Mouse (Mus musculus): ENCODE data around the gene Psap. TPM values are rescaled to one million over a fixed set of nuclear protein-coding genes. Genes with fewer than 3 reads are reported as not detected.
A peak's percentile ranks its signal among the peaks of the same experiment; 100 is the strongest.
"Not testable (repeated sequence)": the region's sequence is repeated elsewhere in the genome, so short reads cannot be mapped to it uniquely, and the experiment has no call there.

Gene Psap
- total RNA-seq, 1 experiment = 365 TPM

GRCm38 (mm10) chr10:60234006-60234405 lies 43.4 kb upstream of the Psap start:
- peaks cover 4 to 21% of the 10 kb centered on the region in 2 experiments; a peak in 3 of 4 replicates for H3K4me1 ChIP-seq (ENCODE audit: control insufficient read depth in 2 of 2, insufficient read depth in 2 of 2, low read length in 2 of 2, poor library complexity in 1 of 2)
- in situ Hi-C loops (cut with MboI; ENCODE audit: low sequenced_read_pairs in 2 of 2, unreplicated experiment in 2 of 2) = no loop called here
- no peak overlapping the region for H3K4me3 ChIP-seq (ENCODE audit: insufficient read depth in 1 of 2, low read depth in 1 of 2, low read length in 2 of 2, poor library complexity in 1 of 2, severe bottlenecking in 1 of 2)
- TF ChIP-seq ZC3H11A (IDR thresholded peaks at IDR 0.05; ENCODE audit: borderline replicate concordance, low read depth, low read length) = no peak
- H3K9me3 ChIP-seq (ENCODE audit: control insufficient read depth, insufficient read depth, low read depth, low read length) = no peaks in the 10 kb centered on the region
- no peak overlapping the region for H3K9ac ChIP-seq (ENCODE audit: insufficient read depth, low read depth, low read length, poor library complexity, severe bottlenecking)
- H3K36me3 ChIP-seq (ENCODE audit: control insufficient read depth, insufficient read depth, low read length, poor library complexity, severe bottlenecking) = peaks cover 3% of the 10 kb centered on the region
- H3K27ac ChIP-seq (ENCODE audit: insufficient read depth, low read depth, low read length, poor library complexity, severe bottlenecking) = no peak overlapping the region
- no peak for DNase-seq (ENCODE audit: low read depth, low spot score)

GRCm38 (mm10) chr10:60235876-60236275 lies 41.6 kb upstream of the Psap start:
- in situ Hi-C loops (cut with MboI; ENCODE audit: low sequenced_read_pairs in 2 of 2, unreplicated experiment in 2 of 2) = loop anchor here in 1 of 2 experiments (5.0 kb wide), 1 partner anchor 79 kb away; no protein-coding TSS in a partner anchor
- H3K9ac ChIP-seq (ENCODE audit: insufficient read depth, low read depth, low read length, poor library complexity, severe bottlenecking); DNase-seq (ENCODE audit: low read depth, low spot score); H3K36me3 ChIP-seq (ENCODE audit: control insufficient read depth, insufficient read depth, low read length, poor library complexity, severe bottlenecking); H3K4me3 ChIP-seq (ENCODE audit: insufficient read depth in 1 of 2, low read depth in 1 of 2, low read length in 2 of 2, poor library complexity in 1 of 2, severe bottlenecking in 1 of 2); H3K9me3 ChIP-seq (ENCODE audit: control insufficient read depth, insufficient read depth, low read depth, low read length); H3K27ac ChIP-seq (ENCODE audit: insufficient read depth, low read depth, low read length, poor library complexity, severe bottlenecking): not testable (repeated sequence)
- peaks cover 3 to 15% of the 10 kb centered on the region in 2 experiments; a peak in 3 of 4 replicates for H3K4me1 ChIP-seq (ENCODE audit: control insufficient read depth in 2 of 2, insufficient read depth in 2 of 2, low read length in 2 of 2, poor library complexity in 1 of 2)

GRCm38 (mm10) chr10:60237475-60238154 lies 39.8 kb upstream of the Psap start:
- DNase-seq (ENCODE audit: low read depth, low spot score) = peak; percentile 60
- in situ Hi-C loops (cut with MboI; ENCODE audit: low sequenced_read_pairs in 2 of 2, unreplicated experiment in 2 of 2) = loop anchor here in 1 of 2 experiments (5.0 kb wide), 1 partner anchor 80 kb away; no protein-coding TSS in a partner anchor
- H3K9me3 ChIP-seq (ENCODE audit: control insufficient read depth, insufficient read depth, low read depth, low read length) = no peaks in the 10 kb centered on the region
- no peak overlapping the region for H3K4me3 ChIP-seq (ENCODE audit: insufficient read depth in 1 of 2, low read depth in 1 of 2, low read length in 2 of 2, poor library complexity in 1 of 2, severe bottlenecking in 1 of 2)
- no peak overlapping the region for H3K27ac ChIP-seq (ENCODE audit: insufficient read depth, low read depth, low read length, poor library complexity, severe bottlenecking)
- no peak overlapping the region for H3K9ac ChIP-seq (ENCODE audit: insufficient read depth, low read depth, low read length, poor library complexity, severe bottlenecking)
- H3K36me3 ChIP-seq (ENCODE audit: control insufficient read depth, insufficient read depth, low read length, poor library complexity, severe bottlenecking) = peaks cover 3% of the 10 kb centered on the region
- peaks cover 2 to 11% of the 10 kb centered on the region in 2 experiments; a peak in 1 of 4 replicates for H3K4me1 ChIP-seq (ENCODE audit: control insufficient read depth in 2 of 2, insufficient read depth in 2 of 2, low read length in 2 of 2, poor library complexity in 1 of 2)
- TF ChIP-seq ZC3H11A (IDR thresholded peaks at IDR 0.05; ENCODE audit: borderline replicate concordance, low read depth, low read length) (peak; percentile 54; the same call in 1 of the 2 replicates), CHD2 (IDR thresholded peaks at IDR 0.05; ENCODE audit: low read depth, low read length) (no peak)

- peaks cover 2 to 5% of the 10 kb centered on the region in 2 experiments; a peak in 1 of 4 replicates for H3K4me1 ChIP-seq (ENCODE audit: control insufficient read depth in 2 of 2, insufficient read depth in 2 of 2, low read length in 2 of 2, poor library complexity in 1 of 2)
- peaks cover 3% of the 10 kb centered on the region for H3K36me3 ChIP-seq (ENCODE audit: control insufficient read depth, insufficient read depth, low read length, poor library complexity, severe bottlenecking)
- peak; percentile 80 for DNase-seq (ENCODE audit: low read depth, low spot score)
- in situ Hi-C loops (cut with MboI; ENCODE audit: low sequenced_read_pairs in 2 of 2, unreplicated experiment in 2 of 2) = no loop called here
- no peaks in the 10 kb centered on the region for H3K9me3 ChIP-seq (ENCODE audit: control insufficient read depth, insufficient read depth, low read depth, low read length)
- peak overlapping the region; percentile 56; the same call in 1 of the 2 replicates for H3K9ac ChIP-seq (ENCODE audit: insufficient read depth, low read depth, low read length, poor library complexity, severe bottlenecking)
- TF ChIP-seq CHD2 (IDR thresholded peaks at IDR 0.05; ENCODE audit: low read depth, low read length) = peak; percentile 70; the same call in 1 of the 2 replicates
- no peak for TF ChIP-seq HCFC1 (IDR thresholded peaks at IDR 0.05; ENCODE audit: borderline replicate concordance, insufficient read depth, low read length)
- no peak overlapping the region for H3K27ac ChIP-seq (ENCODE audit: insufficient read depth, low read depth, low read length, poor library complexity, severe bottlenecking)
- peak overlapping the region; percentile 60 to 92 for H3K4me3 ChIP-seq (ENCODE audit: insufficient read depth in 1 of 2, low read depth in 1 of 2, low read length in 2 of 2, poor library complexity in 1 of 2, severe bottlenecking in 1 of 2)
Observed at GRCm38 (mm10) chr10:60240416-60240815, 37.0 kb upstream of the Psap start.

- no peaks in the 10 kb centered on the region for H3K9me3 ChIP-seq (ENCODE audit: control insufficient read depth, insufficient read depth, low read depth, low read length)
- TF ChIP-seq MAFK (IDR thresholded peaks at IDR 0.05; ENCODE audit: insufficient read depth, low read depth, low read length) (no peak), HCFC1 (IDR thresholded peaks at IDR 0.05; ENCODE audit: borderline replicate concordance, insufficient read depth, low read length) (no peak), CHD2 (IDR thresholded peaks at IDR 0.05; ENCODE audit: low read depth, low read length) (no peak), ZC3H11A (IDR thresholded peaks at IDR 0.05; ENCODE audit: borderline replicate concordance, low read depth, low read length) (no peak), ZNF384 (IDR thresholded peaks at IDR 0.05; ENCODE audit: low read depth, low read length) (no peak)
- H3K4me3 ChIP-seq (ENCODE audit: insufficient read depth in 1 of 2, low read depth in 1 of 2, low read length in 2 of 2, poor library complexity in 1 of 2, severe bottlenecking in 1 of 2) = no peak overlapping the region
- in situ Hi-C loops (cut with MboI; ENCODE audit: low sequenced_read_pairs in 2 of 2, unreplicated experiment in 2 of 2) = no loop called here
- no peak overlapping the region for H3K27ac ChIP-seq (ENCODE audit: insufficient read depth, low read depth, low read length, poor library complexity, severe bottlenecking)
- DNase-seq (ENCODE audit: low read depth, low spot score) = no peak
- H3K36me3 ChIP-seq (ENCODE audit: control insufficient read depth, insufficient read depth, low read length, poor library complexity, severe bottlenecking) = no peaks in the 10 kb centered on the region
- H3K4me1 ChIP-seq (ENCODE audit: control insufficient read depth in 2 of 2, insufficient read depth in 2 of 2, low read length in 2 of 2, poor library complexity in 1 of 2) = peaks cover 2 to 8% of the 10 kb centered on the region in 2 experiments; a peak in 1 of 4 replicates
- no peak overlapping the region for H3K9ac ChIP-seq (ENCODE audit: insufficient read depth, low read depth, low read length, poor library complexity, severe bottlenecking)
Observed at GRCm38 (mm10) chr10:60243941-60244340, 33.5 kb upstream of the Psap start.

Data from ES-E14 (cell line).